Mouse (Mus musculus): ENCODE measurements around the gene E030030I06Rik.
"Not testable (repeated sequence)": the region's sequence is repeated elsewhere in the genome, so short reads cannot be mapped to it uniquely, and the experiment has no call there.

E030030I06Rik gene

GRCm38 (mm10) chr10:22149073-22149690 is at the start of gene E030030I06Rik:
TSS of gene E030030I06Rik (minus strand) at chr10:22149270.
- no peak for DNase-seq

DNA sequence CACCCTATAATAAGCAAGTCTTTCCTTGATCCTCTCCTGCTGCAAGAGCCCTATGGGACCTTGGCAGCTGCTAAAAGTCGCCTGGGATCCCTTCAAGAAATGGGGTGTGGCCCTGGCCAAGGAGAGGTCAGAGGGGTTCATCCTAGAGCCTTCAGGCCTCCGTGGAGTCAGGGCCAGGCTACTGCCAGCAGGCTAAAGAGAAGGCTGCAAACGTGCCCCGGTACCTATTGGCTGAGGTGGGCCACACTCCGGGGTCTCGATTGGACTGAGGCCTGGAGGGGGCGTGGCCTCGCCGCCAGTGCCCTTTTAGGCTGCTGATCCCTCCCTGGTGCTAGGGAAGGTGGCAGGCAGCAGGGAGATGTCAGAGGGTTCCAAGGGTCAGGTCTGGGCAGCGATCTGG is 42.0 kb upstream of the E030030I06Rik start:
- not testable (repeated sequence) for DNase-seq

- DNase-seq = not testable (repeated sequence)
Measured at GRCm38 (mm10) chr10:22176515-22176914, 27.4 kb upstream of the E030030I06Rik start.

DNA sequence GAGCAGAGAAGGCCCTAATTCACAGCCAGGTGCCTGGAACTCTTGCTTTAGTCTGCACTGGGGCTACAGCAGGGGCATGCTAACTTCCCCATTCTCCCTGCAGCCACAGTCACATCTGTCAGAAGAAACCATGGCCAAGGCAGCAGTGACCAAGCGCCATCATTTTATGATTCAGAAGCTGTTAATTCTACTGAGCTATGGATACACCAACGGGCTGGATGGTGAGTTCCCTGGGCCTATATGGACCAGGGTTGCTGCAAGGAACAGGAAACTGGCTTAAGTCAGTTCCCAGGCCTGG is 25.1 kb upstream of the E030030I06Rik start:
- DNase-seq = not testable (repeated sequence)

GRCm38 (mm10) chr10:22173335-22174189 is 24.5 kb upstream of the E030030I06Rik start:
- DNase-seq = not testable (repeated sequence)

GRCm38 (mm10) chr10:22172431-22173334 is 23.6 kb upstream of the E030030I06Rik start:
- not testable (repeated sequence) for DNase-seq

GRCm38 (mm10) chr10:22169116-22169515 is 20.0 kb upstream of the E030030I06Rik start:
- DNase-seq = not testable (repeated sequence)

- not testable (repeated sequence) for DNase-seq
Measured at GRCm38 (mm10) chr10:22167061-22167460, 18.0 kb upstream of the E030030I06Rik start.

DNA sequence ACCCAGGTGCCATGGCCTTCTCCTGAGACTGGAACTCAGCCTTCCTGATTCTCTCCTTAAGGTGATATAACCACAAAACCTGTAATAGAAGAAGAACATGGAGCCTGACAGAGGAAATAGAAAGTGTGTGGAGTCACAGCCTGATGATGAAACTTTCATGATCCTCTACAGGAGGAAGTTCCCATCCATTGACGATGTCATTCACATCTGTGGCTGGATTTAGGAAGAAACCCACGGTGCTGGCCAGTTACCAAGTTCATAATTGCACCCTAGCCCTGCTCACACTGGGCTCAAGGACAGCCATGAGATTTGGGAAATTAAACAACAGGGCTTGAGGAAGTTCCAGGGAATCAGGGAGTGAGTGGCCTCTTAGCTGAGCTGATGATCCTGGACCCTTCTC is 17.0 kb upstream of the E030030I06Rik start:
- DNase-seq = not testable (repeated sequence)

GRCm38 (mm10) chr10:22165328-22166003 is 16.4 kb upstream of the E030030I06Rik start:
- not testable (repeated sequence) for DNase-seq

DNA sequence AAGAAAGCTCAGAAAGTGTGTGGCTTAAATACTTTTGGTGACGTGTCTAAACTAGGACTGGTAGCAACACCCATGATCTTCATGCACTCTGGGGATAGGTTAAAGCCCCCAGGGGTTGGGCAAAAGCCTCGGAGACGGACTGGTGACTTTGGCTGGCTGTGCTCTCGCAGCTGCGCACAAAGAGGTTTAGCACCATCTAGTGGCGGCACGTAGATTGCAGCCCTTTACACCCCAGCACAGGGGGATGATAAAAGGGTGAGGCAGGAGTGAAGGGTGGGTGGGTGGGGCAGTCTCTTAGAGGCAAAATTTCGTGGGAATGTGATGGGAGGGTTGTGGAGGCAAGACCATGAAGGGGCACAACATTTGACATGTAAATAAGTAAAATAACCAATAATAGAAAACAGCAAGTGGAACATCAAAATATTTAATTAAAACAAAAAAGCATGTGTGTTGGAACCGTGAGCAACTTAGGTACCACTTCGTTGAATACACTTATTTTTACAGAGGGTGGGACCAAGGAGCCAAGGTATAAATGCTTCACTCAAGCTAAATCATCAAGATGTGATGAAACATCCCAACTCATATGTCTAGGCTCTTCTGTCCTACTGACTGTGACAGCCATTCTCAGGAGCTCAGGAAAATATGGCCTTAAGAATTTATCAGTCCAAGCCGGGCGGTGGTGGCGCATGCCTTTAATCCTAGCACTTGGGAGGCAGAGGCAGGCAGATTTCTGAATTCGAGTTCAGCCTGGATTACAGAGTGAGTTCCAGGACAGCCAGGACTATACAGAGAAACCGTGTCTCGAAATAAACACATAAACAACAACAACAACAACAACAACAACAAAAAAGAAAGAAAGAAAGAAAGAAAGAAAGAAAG is 14.9 kb upstream of the E030030I06Rik start:
- peak; percentile 49 for DNase-seq

- DNase-seq = not testable (repeated sequence)
Measured at GRCm38 (mm10) chr10:22163279-22163678, 14.2 kb upstream of the E030030I06Rik start.

DNA sequence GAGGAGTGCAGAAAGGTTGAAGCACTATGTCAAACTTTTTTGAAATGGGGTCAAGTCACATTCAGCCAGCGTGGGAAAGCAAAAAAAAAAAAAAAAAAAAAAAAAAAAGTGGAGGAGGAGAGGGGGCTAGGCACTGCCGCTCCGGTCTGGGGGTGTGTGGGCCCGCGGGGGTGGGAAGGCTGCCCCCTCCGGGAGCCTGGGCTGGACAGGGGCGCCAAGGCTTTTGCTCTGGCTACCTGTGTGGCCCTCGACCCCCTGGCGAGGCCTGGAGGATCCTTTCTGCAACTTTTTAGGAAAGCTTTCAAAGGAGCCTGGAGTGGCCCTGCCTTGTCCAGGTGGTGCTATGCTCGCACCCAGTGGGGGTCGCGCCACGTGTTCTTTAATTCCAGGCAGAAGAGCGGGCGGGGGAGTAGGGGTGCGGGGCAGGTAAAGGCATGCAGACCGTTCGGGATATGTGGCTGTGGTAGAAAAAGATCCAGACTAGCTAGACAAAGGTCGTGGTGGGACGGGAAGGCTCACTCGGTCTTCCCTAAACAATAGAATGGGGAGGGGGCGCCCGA is 10.6 kb upstream of the E030030I06Rik start:
- DNase-seq = no peak

DNA sequence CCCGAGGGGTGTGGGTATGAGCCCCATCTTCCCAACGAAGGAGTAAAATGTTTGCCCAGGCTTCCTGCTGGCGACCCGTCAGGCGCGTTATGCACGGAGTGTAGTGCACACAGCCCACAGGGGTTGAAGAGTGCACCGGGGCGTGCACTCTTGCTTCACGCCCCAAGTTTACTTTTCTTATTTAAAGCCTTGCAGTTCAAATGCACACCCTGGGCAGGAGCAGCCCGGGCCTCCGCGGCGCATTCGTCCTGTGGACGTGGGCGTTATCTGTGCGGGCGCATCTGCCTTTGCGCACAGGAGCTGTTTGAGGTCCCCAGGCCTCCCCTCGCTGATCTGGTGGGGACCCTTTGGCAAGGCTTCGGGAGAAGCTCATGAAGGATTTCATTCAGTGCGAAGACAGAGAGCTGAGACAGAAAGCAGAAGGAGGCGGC is 10.1 kb upstream of the E030030I06Rik start:
- no peak for DNase-seq

DNA sequence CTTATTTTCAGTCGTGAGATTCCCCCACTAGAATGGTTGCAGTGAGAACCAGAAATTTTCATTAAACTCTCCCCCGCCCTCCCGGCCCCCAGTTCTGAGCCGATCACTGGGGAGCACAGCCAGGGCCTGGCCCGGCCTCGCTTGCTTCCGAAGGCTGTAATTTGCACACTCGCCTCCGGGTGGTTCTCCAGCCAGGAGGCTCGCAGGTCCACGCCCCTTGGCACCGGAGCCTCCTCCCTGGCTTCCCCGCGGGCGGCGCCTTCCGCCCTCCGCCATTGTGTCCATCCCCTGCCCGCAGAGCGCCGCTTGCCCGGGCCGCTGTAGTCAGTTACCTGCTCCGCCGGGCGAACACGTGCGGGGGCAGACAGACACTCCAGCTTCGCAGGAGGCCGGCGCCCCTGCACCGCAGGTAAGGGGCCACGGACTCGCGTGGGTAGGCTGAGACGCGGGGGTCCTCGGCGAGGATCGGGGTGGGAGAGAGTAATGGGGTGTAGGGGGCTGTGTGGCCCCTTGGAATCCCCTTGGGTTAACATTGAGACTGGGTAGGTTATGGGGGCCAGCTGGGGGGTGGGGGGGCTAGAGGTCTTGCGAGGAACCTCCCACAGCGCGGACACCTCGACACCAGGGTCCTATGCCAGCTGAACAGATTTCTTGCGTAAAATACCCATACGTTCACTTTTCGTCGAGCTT is 9.4 kb upstream of the E030030I06Rik start, which contains the start of the genes Raet1e and H60b:
TSS of gene Raet1e (plus strand) at position 260 of the 690 bp plus-strand sequence.
TSS of gene H60b (plus strand) at position 277 of the 690 bp plus-strand sequence.
- DNase-seq = peak; percentile 25

- no peak for DNase-seq
Measured at GRCm38 (mm10) chr10:22154871-22155799, 6.1 kb upstream of the E030030I06Rik start.

GRCm38 (mm10) chr10:22154127-22154526 is 5.1 kb upstream of the E030030I06Rik start:
- DNase-seq = not testable (repeated sequence)

GRCm38 (mm10) chr10:22153147-22153690 is 4.1 kb upstream of the E030030I06Rik start:
- not testable (repeated sequence) for DNase-seq
